Mouse (Mus musculus) ES-Bruce4 (cell line): ENCODE data around the gene Wrnip1.

Experiments
- CTCF ChIP-seq: IDR thresholded peaks from one replicate; pipeline ENCODE4 v1.8.1; 2011; ENCODE audit warnings: low read depth, low read length
- POLR2A ChIP-seq: IDR thresholded peaks from one replicate; pipeline ENCODE4 v1.8.1; 2011; ENCODE audit warnings: low read length; ENCODE audit not compliant: insufficient read depth

DNA sequence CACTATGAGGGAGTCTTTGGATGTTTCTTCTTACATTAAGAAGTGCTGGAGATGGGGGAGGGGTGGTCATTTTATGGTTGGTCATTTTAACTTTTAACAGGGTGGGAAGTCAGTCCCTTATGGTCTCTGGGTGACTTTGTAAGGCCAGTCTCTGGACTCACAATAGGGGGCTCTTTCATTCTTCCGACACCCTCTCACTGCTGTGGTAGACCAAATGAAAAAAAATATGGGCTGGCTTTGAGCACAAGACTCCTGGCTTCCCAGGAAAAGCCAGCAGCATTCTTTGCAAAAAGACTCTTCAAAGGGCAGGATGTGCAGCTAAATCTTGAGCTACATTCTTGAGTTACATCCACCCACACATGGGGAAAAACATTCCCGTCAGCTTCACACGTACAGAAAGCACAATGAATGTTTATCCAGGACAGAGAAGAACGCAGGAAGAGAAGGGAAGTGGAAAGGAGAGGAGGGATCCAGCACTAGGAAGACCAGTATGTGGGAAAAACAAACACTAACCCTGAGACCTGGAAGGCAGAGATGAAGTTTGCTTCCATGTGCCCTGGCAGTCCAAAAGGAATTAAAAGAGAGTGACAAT is 49.7 kb upstream of the Wrnip1 start:
- TF ChIP-seq POLR2A (no peak), CTCF (no peak)
